Mouse (Mus musculus): ENCODE data around the gene Grik1. TPM values are rescaled to one million over a fixed set of nuclear protein-coding genes. Genes with fewer than 3 reads are reported as not detected.

The Grik1 gene
- not detected in 2 replicates for polyA plus RNA-seq (2012; rRNA removed)

- H3K27ac ChIP-seq (ENCODE audit: insufficient read depth, low read depth, low read length): no peak within 1 kb of the TSS
- no peaks in the 10 kb centered on the region; the same call in 1 of the 2 replicates for H3K4me1 ChIP-seq (ENCODE audit: control insufficient read depth, insufficient read depth, insufficient read length, low read length)
- no peaks in the 10 kb centered on the region for H3K36me3 ChIP-seq (ENCODE audit: control insufficient read depth, insufficient read depth, low read length)
- no peaks in the 10 kb centered on the region; the same call in 1 of the 2 replicates for H3K27me3 ChIP-seq (ENCODE audit: control insufficient read depth, insufficient read depth, low read length)
- WGBS: 1% methylated on average over 27 of the region's 27 CpGs
- H3K4me3 ChIP-seq (ENCODE audit: low read depth, low read length): no peak within 1 kb of the TSS
- no peak for TF ChIP-seq POLR2A (IDR thresholded peaks at IDR 0.05; ENCODE audit: low read depth, low read length)
- no peak for TF ChIP-seq CTCF (IDR thresholded peaks at IDR 0.05; ENCODE audit: extremely low read depth, insufficient read length, insufficient replicate concordance, low read depth, low read length)
Observed at GRCm38 (mm10) chr16:88290132-88290772, at the start of gene Grik1. Gene Grik1 (minus strand): TSS chr16:88290265.

GRCm38 (mm10) chr16:88294209-88294608 lies 4.1 kb upstream of the Grik1 start:
- Histone ChIP-seq H3K36me3 (ENCODE audit: control insufficient read depth, insufficient read depth, low read length) (no peaks in the 10 kb centered on the region), H3K4me3 (ENCODE audit: low read depth, low read length) (no peak overlapping the region), H3K27me3 (ENCODE audit: control insufficient read depth, insufficient read depth, low read length) (no peaks in the 10 kb centered on the region; the same call in 1 of the 2 replicates), H3K4me1 (ENCODE audit: control insufficient read depth, insufficient read depth, insufficient read length, low read length) (no peaks in the 10 kb centered on the region; the same call in 1 of the 2 replicates), H3K27ac (ENCODE audit: insufficient read depth, low read depth, low read length) (no peak overlapping the region)
- 44% methylated on average over 3 of the region's 3 CpGs for WGBS
- no peak for TF ChIP-seq CTCF (IDR thresholded peaks at IDR 0.05; ENCODE audit: extremely low read depth, insufficient read length, insufficient replicate concordance, low read depth, low read length)
- no peak for TF ChIP-seq POLR2A (IDR thresholded peaks at IDR 0.05; ENCODE audit: low read depth, low read length)

- Histone ChIP-seq H3K36me3 (ENCODE audit: control insufficient read depth, insufficient read depth, low read length) (no peaks in the 10 kb centered on the region), H3K27me3 (ENCODE audit: control insufficient read depth, insufficient read depth, low read length) (no peaks in the 10 kb centered on the region; the same call in 1 of the 2 replicates), H3K4me3 (ENCODE audit: low read depth, low read length) (no peak overlapping the region), H3K4me1 (ENCODE audit: control insufficient read depth, insufficient read depth, insufficient read length, low read length) (no peaks in the 10 kb centered on the region; the same call in 1 of the 2 replicates), H3K27ac (ENCODE audit: insufficient read depth, low read depth, low read length) (no peak overlapping the region)
- no peak for TF ChIP-seq POLR2A (IDR thresholded peaks at IDR 0.05; ENCODE audit: low read depth, low read length)
- no peak for TF ChIP-seq CTCF (IDR thresholded peaks at IDR 0.05; ENCODE audit: extremely low read depth, insufficient read length, insufficient replicate concordance, low read depth, low read length)
- 4% methylated on average over 40 of the region's 40 CpGs for WGBS
Observed at GRCm38 (mm10) chr16:88289421-88290081, 514 bp downstream of the Grik1 start.

- Histone ChIP-seq H3K27me3 (ENCODE audit: control insufficient read depth, insufficient read depth, low read length) (no peaks in the 10 kb centered on the region), H3K27ac (ENCODE audit: insufficient read depth, low read depth, low read length) (no peak overlapping the region), H3K4me3 (ENCODE audit: low read depth, low read length) (no peak overlapping the region), H3K36me3 (ENCODE audit: control insufficient read depth, insufficient read depth, low read length) (no peaks in the 10 kb centered on the region), H3K4me1 (ENCODE audit: control insufficient read depth, insufficient read depth, insufficient read length, low read length) (no peaks in the 10 kb centered on the region)
- TF ChIP-seq CTCF (IDR thresholded peaks at IDR 0.05; ENCODE audit: extremely low read depth, insufficient read length, insufficient replicate concordance, low read depth, low read length): no peak
- no peak for TF ChIP-seq POLR2A (IDR thresholded peaks at IDR 0.05; ENCODE audit: low read depth, low read length)
- WGBS: 67% methylated on average over 4 of the region's 4 CpGs
Observed at GRCm38 (mm10) chr16:88258407-88258806, 31.7 kb downstream of the Grik1 start.

- Histone ChIP-seq H3K27me3 (ENCODE audit: control insufficient read depth, insufficient read depth, low read length) (no peaks in the 10 kb centered on the region), H3K36me3 (ENCODE audit: control insufficient read depth, insufficient read depth, low read length) (no peaks in the 10 kb centered on the region), H3K4me3 (ENCODE audit: low read depth, low read length) (no peak overlapping the region), H3K27ac (ENCODE audit: insufficient read depth, low read depth, low read length) (no peak overlapping the region), H3K4me1 (ENCODE audit: control insufficient read depth, insufficient read depth, insufficient read length, low read length) (no peaks in the 10 kb centered on the region)
- TF ChIP-seq CTCF (IDR thresholded peaks at IDR 0.05; ENCODE audit: extremely low read depth, insufficient read length, insufficient replicate concordance, low read depth, low read length) (no peak), POLR2A (IDR thresholded peaks at IDR 0.05; ENCODE audit: low read depth, low read length) (no peak)
- 82% methylated on average over 5 of the region's 5 CpGs for WGBS
Observed at GRCm38 (mm10) chr16:88257072-88257471, 33.0 kb downstream of the Grik1 start.

GRCm38 (mm10) chr16:88256101-88256500 lies 34.0 kb downstream of the Grik1 start:
- Histone ChIP-seq H3K27me3 (ENCODE audit: control insufficient read depth, insufficient read depth, low read length) (no peaks in the 10 kb centered on the region), H3K4me1 (ENCODE audit: control insufficient read depth, insufficient read depth, insufficient read length, low read length) (no peaks in the 10 kb centered on the region), H3K27ac (ENCODE audit: insufficient read depth, low read depth, low read length) (no peak overlapping the region), H3K36me3 (ENCODE audit: control insufficient read depth, insufficient read depth, low read length) (no peaks in the 10 kb centered on the region), H3K4me3 (ENCODE audit: low read depth, low read length) (no peak overlapping the region)
- 80% methylated on average over 3 of the region's 3 CpGs for whole genome bisulfite sequencing
- TF ChIP-seq CTCF (IDR thresholded peaks at IDR 0.05; ENCODE audit: extremely low read depth, insufficient read length, insufficient replicate concordance, low read depth, low read length) (no peak), POLR2A (IDR thresholded peaks at IDR 0.05; ENCODE audit: low read depth, low read length) (no peak)

GRCm38 (mm10) chr16:88252676-88253075 lies 37.4 kb downstream of the Grik1 start:
- Histone ChIP-seq H3K27me3 (ENCODE audit: control insufficient read depth, insufficient read depth, low read length) (no peaks in the 10 kb centered on the region), H3K36me3 (ENCODE audit: control insufficient read depth, insufficient read depth, low read length) (no peaks in the 10 kb centered on the region), H3K4me3 (ENCODE audit: low read depth, low read length) (no peak overlapping the region), H3K4me1 (ENCODE audit: control insufficient read depth, insufficient read depth, insufficient read length, low read length) (no peaks in the 10 kb centered on the region), H3K27ac (ENCODE audit: insufficient read depth, low read depth, low read length) (no peak overlapping the region)
- WGBS: 53% methylated on average over 2 of the region's 2 CpGs
- TF ChIP-seq CTCF (IDR thresholded peaks at IDR 0.05; ENCODE audit: extremely low read depth, insufficient read length, insufficient replicate concordance, low read depth, low read length): no peak
- TF ChIP-seq POLR2A (IDR thresholded peaks at IDR 0.05; ENCODE audit: low read depth, low read length): no peak
